Mouse (Mus musculus): ENCODE data around the gene Btg2. TPM values are rescaled to one million over a fixed set of nuclear protein-coding genes. Genes with fewer than 3 reads are reported as not detected.

Btg2 gene
- polyA plus RNA-seq, 1 experiment from 2014 or later = 30.9 TPM

- WGBS = 75% methylated on average over 10 of the region's 10 CpGs
- Histone ChIP-seq H3K27ac (no peak overlapping the region), H3K4me1 (peaks cover 71% of the 10 kb centered on the region), H3K36me3 (peaks cover 9% of the 10 kb centered on the region), H3K4me2 (no peak overlapping the region), H3K27me3 (no peaks in the 10 kb centered on the region), H3K9ac (no peak overlapping the region), H3K9me3 (no peaks in the 10 kb centered on the region), H3K4me3 (no peak overlapping the region)
- no peak for ATAC-seq (ENCODE audit: insufficient number of reproducible peaks, low FRiP score, low TSS enrichment, low read depth)
These were observed 4.3 kb downstream of the Btg2 start for GRCm38 (mm10) chr1:134074606-134075005.

DNA sequence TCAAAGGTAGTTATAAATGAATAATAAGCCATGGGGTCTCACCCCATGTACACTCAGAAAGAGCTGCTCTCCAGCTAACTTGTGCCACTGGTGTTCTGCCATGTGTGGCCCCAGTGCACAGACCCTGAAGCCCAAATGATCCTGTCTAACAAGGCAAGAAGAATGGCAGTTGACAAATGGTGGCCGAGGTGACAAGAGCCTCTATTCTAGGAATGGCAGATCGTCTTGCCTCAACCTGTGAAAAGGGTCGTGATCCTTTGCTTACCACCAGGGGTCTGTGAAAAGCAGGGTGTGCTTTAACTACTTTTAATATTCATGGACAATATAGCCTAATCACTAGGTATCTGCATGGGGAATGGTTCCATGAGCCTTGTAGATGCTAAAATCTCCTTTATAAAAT lies 4.7 kb downstream of the Btg2 start:
- Histone ChIP-seq H3K27ac (no peak overlapping the region), H3K27me3 (no peaks in the 10 kb centered on the region), H3K4me1 (peaks cover 67% of the 10 kb centered on the region), H3K36me3 (peaks cover 9% of the 10 kb centered on the region), H3K4me3 (no peak overlapping the region), H3K9me3 (no peaks in the 10 kb centered on the region), H3K9ac (no peak overlapping the region), H3K4me2 (no peak overlapping the region)
- WGBS = 56% methylated on average over 3 of the region's 3 CpGs
- ATAC-seq (ENCODE audit: insufficient number of reproducible peaks, low FRiP score, low TSS enrichment, low read depth) = no peak

- Histone ChIP-seq H3K27me3 (no peaks in the 10 kb centered on the region), H3K27ac (no peak overlapping the region), H3K4me2 (no peak overlapping the region), H3K4me3 (no peak overlapping the region), H3K36me3 (peaks cover 9% of the 10 kb centered on the region), H3K9me3 (no peaks in the 10 kb centered on the region), H3K9ac (no peak overlapping the region), H3K4me1 (peaks cover 66% of the 10 kb centered on the region)
- no peak for ATAC-seq (ENCODE audit: insufficient number of reproducible peaks, low FRiP score, low TSS enrichment, low read depth)
- 86% methylated on average over 1 of the region's 1 CpGs for WGBS
These were observed 5.3 kb downstream of the Btg2 start for GRCm38 (mm10) chr1:134073658-134074057.

DNA sequence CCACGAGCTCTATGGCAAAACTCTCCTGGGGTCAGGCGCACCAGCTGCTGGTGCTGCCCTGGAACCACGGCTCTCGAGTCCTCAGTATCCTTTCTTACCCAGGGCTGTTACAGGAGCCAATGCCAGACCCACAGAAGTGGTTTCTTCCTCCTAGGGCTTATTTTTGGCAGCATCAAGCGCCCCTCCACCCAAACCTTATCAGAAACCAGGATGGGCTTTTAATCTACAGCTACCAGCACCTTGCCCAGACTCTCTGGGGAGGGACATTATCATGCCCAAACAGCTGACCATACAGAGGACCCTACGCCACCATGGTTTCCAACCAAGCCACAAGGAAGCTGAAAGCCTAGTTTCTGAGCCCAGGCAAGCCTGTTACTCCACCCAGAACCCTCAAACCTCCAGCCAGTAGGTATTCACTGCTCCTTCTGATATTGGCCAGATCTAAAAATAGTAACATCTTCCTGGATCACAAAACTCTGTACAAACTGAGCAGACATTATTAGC lies 5.8 kb downstream of the Btg2 start:
- H3K4me3 ChIP-seq = no peak overlapping the region
- H3K4me1 ChIP-seq = peaks cover 64% of the 10 kb centered on the region
- no peak overlapping the region for H3K9ac ChIP-seq
- no peak overlapping the region for H3K4me2 ChIP-seq
- no peak for ATAC-seq (ENCODE audit: insufficient number of reproducible peaks, low FRiP score, low TSS enrichment, low read depth)
- no peak overlapping the region for H3K27ac ChIP-seq
- H3K36me3 ChIP-seq = peaks cover 9% of the 10 kb centered on the region
- H3K27me3 ChIP-seq = no peaks in the 10 kb centered on the region
- 76% methylated on average over 6 of the region's 6 CpGs for WGBS
- no peaks in the 10 kb centered on the region for H3K9me3 ChIP-seq

DNA sequence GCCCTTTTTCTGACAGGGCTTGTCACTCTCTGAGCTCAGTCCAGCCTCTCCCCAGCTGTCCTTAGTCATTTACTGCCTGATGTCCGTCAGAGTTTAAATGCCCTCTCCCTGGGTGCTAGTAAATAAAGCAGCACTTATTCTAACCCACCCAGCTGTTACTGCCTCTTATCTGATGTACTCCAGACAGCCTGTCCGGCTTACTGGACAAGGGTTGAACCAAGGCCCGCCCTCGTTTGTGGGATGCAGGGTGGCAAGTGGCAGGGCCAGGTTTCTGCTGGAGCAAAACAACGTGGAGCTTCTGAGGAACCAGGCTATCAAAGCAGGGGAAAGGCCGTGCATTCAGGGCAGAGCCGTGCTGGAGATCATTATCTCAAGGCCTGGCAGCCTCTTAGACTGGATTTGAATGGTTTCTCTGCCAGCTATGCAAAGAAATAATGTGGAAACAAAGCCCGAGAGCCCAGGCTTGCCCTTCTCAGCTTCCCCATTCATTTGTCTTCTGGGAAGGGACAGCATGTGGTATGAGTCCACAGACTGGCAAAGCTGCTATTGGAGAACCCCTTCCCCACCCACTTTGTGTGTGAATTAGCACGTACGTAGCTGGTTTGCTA lies 7.4 kb downstream of the Btg2 start:
- Histone ChIP-seq H3K4me3 (no peak overlapping the region), H3K36me3 (peaks cover 9% of the 10 kb centered on the region), H3K4me1 (peaks cover 57% of the 10 kb centered on the region), H3K9ac (no peak overlapping the region), H3K4me2 (no peak overlapping the region), H3K9me3 (no peaks in the 10 kb centered on the region), H3K27ac (peak overlapping the region; percentile 44), H3K27me3 (no peaks in the 10 kb centered on the region)
- 41% methylated on average over 10 of the region's 10 CpGs for WGBS
- 0 out of 2 replicates have a peak, but pooled peaks have one; percentile 35 for ATAC-seq (ENCODE audit: insufficient number of reproducible peaks, low FRiP score, low TSS enrichment, low read depth)

DNA sequence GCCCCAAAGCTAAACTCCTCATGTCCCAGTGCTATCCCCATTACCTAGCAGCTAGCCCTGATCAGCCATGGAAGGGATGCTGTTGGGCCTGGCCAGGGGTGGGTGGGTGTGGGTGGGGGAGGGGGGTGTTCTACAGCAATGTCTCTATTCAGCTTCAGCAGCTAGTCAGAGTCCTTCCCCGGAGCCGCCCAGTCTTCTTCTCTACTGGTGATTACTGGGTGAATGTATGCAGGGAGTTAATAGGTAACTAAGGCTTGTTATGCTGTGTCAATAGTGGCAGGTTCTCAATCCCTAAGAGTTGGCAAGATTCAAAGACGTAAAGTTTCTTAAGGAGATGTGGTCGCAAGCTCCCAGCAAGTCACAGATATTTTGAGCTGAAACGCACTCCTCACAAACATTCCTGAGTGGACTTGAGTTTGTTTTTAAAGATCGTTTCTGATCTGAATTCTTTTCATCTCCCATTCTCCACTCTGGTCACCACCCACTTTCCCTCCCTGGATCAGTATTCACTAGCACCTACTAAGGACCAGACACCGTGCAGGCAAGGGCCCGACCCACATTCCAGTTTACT lies 8.7 kb downstream of the Btg2 start:
- Histone ChIP-seq H3K9ac (no peak overlapping the region), H3K4me3 (no peak overlapping the region), H3K36me3 (peaks cover 6% of the 10 kb centered on the region), H3K9me3 (no peaks in the 10 kb centered on the region), H3K27me3 (no peaks in the 10 kb centered on the region), H3K4me1 (peaks cover 54% of the 10 kb centered on the region), H3K4me2 (no peak overlapping the region), H3K27ac (0 out of 2 replicates have a peak overlapping the region, but pooled peaks have one; percentile 44)
- ATAC-seq (ENCODE audit: insufficient number of reproducible peaks, low FRiP score, low TSS enrichment, low read depth) = no peak
- WGBS = 63% methylated on average over 8 of the region's 8 CpGs

DNA sequence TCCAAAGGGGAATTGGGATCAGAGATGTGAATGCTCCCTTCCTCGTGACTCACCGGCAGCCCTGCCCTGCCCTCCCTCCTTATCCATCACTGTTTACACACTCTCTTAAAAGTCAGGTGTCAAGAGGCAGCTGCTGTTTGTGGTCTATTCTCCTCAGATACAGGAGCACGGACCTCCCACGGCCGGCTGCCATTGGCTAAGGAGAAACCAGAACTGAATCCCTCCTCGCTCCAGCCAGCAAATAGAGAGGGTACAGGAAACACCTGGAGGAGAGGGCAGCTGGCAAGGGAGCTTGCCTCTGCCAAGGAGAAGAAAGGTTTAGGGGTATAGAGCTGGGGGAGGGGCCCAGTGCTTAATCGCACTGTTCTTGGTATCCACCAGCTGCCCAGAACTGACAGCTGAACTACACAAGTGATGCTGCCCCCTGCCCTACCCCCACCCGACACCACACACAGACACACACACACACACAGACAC lies 11.7 kb downstream of the Btg2 start:
- H3K27me3 ChIP-seq = no peaks in the 10 kb centered on the region
- no peaks in the 10 kb centered on the region for H3K36me3 ChIP-seq
- peak; percentile 44 for ATAC-seq (ENCODE audit: insufficient number of reproducible peaks, low FRiP score, low TSS enrichment, low read depth)
- H3K9ac ChIP-seq = no peak overlapping the region
- H3K27ac ChIP-seq = peak overlapping the region; percentile 2; the same call in 1 of the 2 replicates
- H3K9me3 ChIP-seq = no peaks in the 10 kb centered on the region
- H3K4me1 ChIP-seq = peaks cover 62% of the 10 kb centered on the region
- H3K4me3 ChIP-seq = no peak overlapping the region
- H3K4me2 ChIP-seq = 0 out of 2 replicates have a peak overlapping the region, but pooled peaks have one; percentile 8
- WGBS = 7% methylated on average over 8 of the region's 8 CpGs

DNA sequence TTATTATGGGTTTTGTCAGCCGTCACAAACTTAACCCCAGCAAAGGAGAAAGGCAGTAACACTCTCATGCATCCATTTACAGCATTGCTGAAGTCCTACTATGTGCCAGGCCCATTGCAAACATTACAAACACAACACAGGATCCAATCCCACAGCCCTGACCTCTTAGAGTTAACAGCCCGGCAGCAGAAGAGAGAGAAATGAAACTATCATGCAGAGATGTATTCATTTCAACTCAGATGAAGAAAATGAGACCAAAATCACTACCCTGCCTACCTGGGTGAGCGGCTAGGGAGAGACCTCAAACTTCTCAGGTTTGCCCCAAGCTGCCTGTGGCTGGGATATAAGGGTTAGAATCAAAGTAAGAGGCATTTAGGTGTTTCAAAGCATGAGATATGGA lies 12.4 kb downstream of the Btg2 start:
- Histone ChIP-seq H3K36me3 (no peaks in the 10 kb centered on the region), H3K4me1 (peaks cover 65% of the 10 kb centered on the region), H3K4me3 (no peak overlapping the region), H3K9me3 (no peaks in the 10 kb centered on the region), H3K27ac (peak overlapping the region; percentile 2; the same call in 1 of the 2 replicates), H3K27me3 (no peaks in the 10 kb centered on the region), H3K9ac (no peak overlapping the region), H3K4me2 (no peak overlapping the region)
- no peak for ATAC-seq (ENCODE audit: insufficient number of reproducible peaks, low FRiP score, low TSS enrichment, low read depth)
- WGBS = 49% methylated on average over 3 of the region's 3 CpGs

- Histone ChIP-seq H3K9me3 (no peaks in the 10 kb centered on the region), H3K36me3 (no peaks in the 10 kb centered on the region), H3K27me3 (no peaks in the 10 kb centered on the region), H3K4me2 (no peak overlapping the region), H3K4me1 (peaks cover 65% of the 10 kb centered on the region), H3K27ac (peak overlapping the region; percentile 57; the same call in 1 of the 2 replicates), H3K4me3 (no peak overlapping the region), H3K9ac (no peak overlapping the region)
- no peak for ATAC-seq (ENCODE audit: insufficient number of reproducible peaks, low FRiP score, low TSS enrichment, low read depth)
- 62% methylated on average over 4 of the region's 4 CpGs for WGBS
These were observed 13.6 kb downstream of the Btg2 start for GRCm38 (mm10) chr1:134065241-134065809.

- no peaks in the 10 kb centered on the region for H3K36me3 ChIP-seq
- H3K9me3 ChIP-seq = no peaks in the 10 kb centered on the region
- no peak overlapping the region for H3K4me2 ChIP-seq
- no peaks in the 10 kb centered on the region for H3K27me3 ChIP-seq
- 86% methylated on average over 2 of the region's 2 CpGs for WGBS
- H3K27ac ChIP-seq = peak overlapping the region; percentile 95
- peaks cover 67% of the 10 kb centered on the region for H3K4me1 ChIP-seq
- no peak overlapping the region for H3K9ac ChIP-seq
- ATAC-seq (ENCODE audit: insufficient number of reproducible peaks, low FRiP score, low TSS enrichment, low read depth) = no peak
- no peak overlapping the region for H3K4me3 ChIP-seq
These were observed 14.6 kb downstream of the Btg2 start for GRCm38 (mm10) chr1:134064296-134064831.

DNA sequence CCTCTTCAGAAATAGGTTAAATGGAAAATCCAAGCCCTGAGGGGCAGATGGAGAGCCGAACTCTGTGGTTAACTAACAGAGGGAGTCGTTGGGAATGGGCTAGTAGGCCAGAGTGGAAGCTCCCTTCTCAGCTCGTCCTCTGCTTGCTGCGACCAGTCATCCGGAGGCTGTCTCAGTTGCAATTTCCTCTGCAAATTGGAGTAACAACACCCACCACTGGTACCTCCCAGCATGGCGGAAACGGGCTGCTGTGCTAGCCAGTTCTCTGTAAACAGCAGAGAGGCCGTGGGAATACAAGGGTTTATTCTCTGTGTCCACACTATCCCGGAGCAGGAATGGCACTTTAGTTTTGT lies 15.2 kb downstream of the Btg2 start:
- H3K9me3 ChIP-seq = no peaks in the 10 kb centered on the region
- no peaks in the 10 kb centered on the region for H3K36me3 ChIP-seq
- H3K27me3 ChIP-seq = no peaks in the 10 kb centered on the region
- no peak overlapping the region for H3K4me3 ChIP-seq
- WGBS = 22% methylated on average over 9 of the region's 9 CpGs
- H3K27ac ChIP-seq = peak overlapping the region; percentile 95
- no peak for ATAC-seq (ENCODE audit: insufficient number of reproducible peaks, low FRiP score, low TSS enrichment, low read depth)
- H3K4me2 ChIP-seq = peak overlapping the region; percentile 38
- peaks cover 67% of the 10 kb centered on the region for H3K4me1 ChIP-seq
- peak overlapping the region; percentile 27; the same call in 1 of the 2 replicates for H3K9ac ChIP-seq
